ENCODE assay signal across 9 mouse cellular contexts in the genomic region with DNA sequence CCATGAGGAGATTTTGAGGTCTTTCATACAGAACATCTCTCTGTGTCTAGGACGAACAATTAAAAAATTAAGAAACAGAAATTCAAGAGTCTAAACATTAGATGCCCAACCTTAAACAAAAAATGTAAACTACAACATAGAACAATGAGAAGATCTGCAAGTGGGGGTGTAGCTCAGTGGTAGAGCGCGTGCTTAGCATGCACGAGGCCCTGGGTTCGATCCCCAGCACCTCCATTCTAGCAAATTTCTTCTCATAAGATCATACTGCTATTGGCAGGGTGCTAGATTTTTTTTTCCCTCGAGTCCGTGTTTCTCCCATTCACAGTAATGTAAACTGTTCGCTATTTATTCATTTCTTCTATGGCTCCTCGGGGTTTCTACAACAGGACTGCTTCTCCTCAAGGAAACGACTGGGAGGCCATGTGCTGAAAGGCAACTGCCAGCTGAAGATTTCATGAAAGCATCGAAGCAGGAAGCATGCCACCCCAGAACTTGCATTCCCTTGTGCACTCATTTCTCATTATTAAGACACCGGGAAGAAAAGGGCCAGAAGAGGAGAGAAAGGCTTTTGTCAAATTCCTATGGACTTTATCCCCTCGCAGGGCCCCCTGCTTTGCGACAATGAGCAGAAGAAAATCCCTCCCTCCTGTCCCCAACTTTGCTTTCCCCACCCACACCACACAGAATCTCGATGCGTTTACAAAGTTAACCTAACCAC. TPM values are rescaled to one million over a fixed set of nuclear protein-coding genes. Genes with fewer than 3 reads are reported as not detected.
A peak's percentile ranks its signal among the peaks of the same experiment; 100 is the strongest.
DNase-seq lines count a peak whose midpoint lies in the region; ATAC-seq and TF ChIP-seq lines count a peak whose summit lies in the region.
"Had no signal": no experiment of that assay in that cellular context is flagged by ENCODE, and none has a peak within 500 bp of the region (broad histone marks: within the 10 kb centered on the region; RNA-seq: fewer than 3 reads in every experiment).

No protein-coding gene starts in this region.

- DNase-seq in heart, postnatal 25 days (ENCODE audit: low spot score): no peak
- DNase-seq in MEL-GATA-1-ER (ENCODE audit: extremely low read depth, low read depth): peak; percentile 67
- no peak for DNase-seq in liver, postnatal 0 days
- DNase-seq in gastrocnemius, postnatal 14 days: no peak
- no peak for DNase-seq in urinary bladder, postnatal 36 days (ENCODE audit: low spot score in 2 of 2)
- DNase-seq in frontal cortex, postnatal 14 days (ENCODE audit: low spot score in 2 of 2): no peak

- H3K9me3 ChIP-seq in heart, embryonic 12.5 days (replicated peaks): 0 out of 2 replicates have a peak, but pooled peaks cover 4% of the 10 kb centered on the region
- no peaks in the 10 kb centered on the region for H3K9me3 ChIP-seq in heart, embryonic 14.5 days (ENCODE audit: control insufficient read depth, low read length)
- H3K9me3 ChIP-seq in liver, postnatal 0 days (ENCODE audit: low read length): no peaks in the 10 kb centered on the region

- WGBS in heart, embryonic 12.5 days: 5% methylated on average over 16 of the region's 16 CpGs
- 7% methylated on average over 16 of the region's 16 CpGs for WGBS in heart, embryonic 14.5 days
- WGBS in liver, postnatal 0 days (ENCODE audit: insufficient replicate concordance): 10% methylated on average over 16 of the region's 16 CpGs

- no peak for TF ChIP-seq EP300 in liver, postnatal 0 days (IDR thresholded peaks at IDR 0.05; ENCODE audit: low read depth)

- H3K27ac ChIP-seq in heart, embryonic 12.5 days (ENCODE audit: poor library complexity, severe bottlenecking): no peak overlapping the region
- H3K27ac ChIP-seq in heart, embryonic 14.5 days (replicated peaks in 1 of 2; ENCODE audit: control insufficient read depth in 1 of 2, insufficient read depth in 1 of 2, low read depth in 2 of 2, low read length in 2 of 2): no peak overlapping the region
- no peak overlapping the region for H3K27ac ChIP-seq in liver, postnatal 0 days (ENCODE audit: low read depth)

- intact Hi-C loops in heart, postnatal 25 days (cut with DNase I): no loop called here
- intact Hi-C loops in gastrocnemius, postnatal 14 days (cut with DNase I; ENCODE audit: low total_unique reads): no loop called here

- H3K36me3 ChIP-seq in heart, embryonic 12.5 days: no peaks in the 10 kb centered on the region
- no peaks in the 10 kb centered on the region for H3K36me3 ChIP-seq in heart, embryonic 14.5 days (ENCODE audit: control insufficient read depth, insufficient read depth, low read length)
- H3K36me3 ChIP-seq in liver, postnatal 0 days (replicated peaks; ENCODE audit: insufficient read depth, low read length): no peaks in the 10 kb centered on the region

- H3K9ac ChIP-seq in heart, embryonic 12.5 days: peak overlapping the region; percentile 56; the same call in 1 of the 2 replicates
- peak overlapping the region; percentile 45; the same call in 1 of the 2 replicates for H3K9ac ChIP-seq in heart, embryonic 14.5 days (ENCODE audit: low read length)
- no peak overlapping the region for H3K9ac ChIP-seq in liver, postnatal 0 days (replicated peaks)

- H3K27me3 ChIP-seq in heart, embryonic 12.5 days (replicated peaks): peaks cover 6% of the 10 kb centered on the region; the same call in 1 of the 2 replicates
- H3K27me3 ChIP-seq in heart, embryonic 14.5 days (ENCODE audit: control insufficient read depth, insufficient read depth, low read length): 0 out of 2 replicates have a peak, but pooled peaks cover 6% of the 10 kb centered on the region
- H3K27me3 ChIP-seq in liver, postnatal 0 days (ENCODE audit: insufficient read depth, low read length): no peaks in the 10 kb centered on the region; the same call in 1 of the 2 replicates

- TF ChIP-seq CTCF in liver, postnatal 0 days (IDR thresholded peaks at IDR 0.05; ENCODE audit: low read depth): no peak

- peak overlapping the region; percentile 48 for H3K4me3 ChIP-seq in heart, embryonic 12.5 days
- H3K4me3 ChIP-seq in heart, embryonic 14.5 days (ENCODE audit: control insufficient read depth in 1 of 2, insufficient read depth in 1 of 2, low read depth in 1 of 2, low read length in 2 of 2): peak overlapping the region; percentile 31 to 34
- peak overlapping the region; percentile 24 for H3K4me3 ChIP-seq in liver, postnatal 0 days (ENCODE audit: low read depth, low read length)

- peaks cover 12% of the 10 kb centered on the region; the same call in 1 of the 2 replicates for H3K4me1 ChIP-seq in heart, embryonic 12.5 days (replicated peaks)
- peaks cover 5% of the 10 kb centered on the region in 2 experiments for H3K4me1 ChIP-seq in heart, embryonic 14.5 days (ENCODE audit: control insufficient read depth in 2 of 2, insufficient read depth in 2 of 2, low read length in 2 of 2)
- no peaks in the 10 kb centered on the region for H3K4me1 ChIP-seq in liver, postnatal 0 days (ENCODE audit: insufficient read depth)

- H3K4me2 ChIP-seq in heart, embryonic 12.5 days: peak overlapping the region; percentile 77
- peak overlapping the region; percentile 60 for H3K4me2 ChIP-seq in heart, embryonic 14.5 days (ENCODE audit: low read length)
- peak overlapping the region; percentile 61 for H3K4me2 ChIP-seq in liver, postnatal 0 days (ENCODE audit: low read depth, low read length)

- no peak for ATAC-seq in heart, embryonic 12.5 days (ENCODE audit: insufficient number of reproducible peaks, low FRiP score)
- ATAC-seq in heart, embryonic 14.5 days (ENCODE audit: insufficient number of reproducible peaks, insufficient read depth, low FRiP score, low read depth): no peak
- ATAC-seq in liver, postnatal 0 days: no peak

RNA-seq across cellular contexts. Expression of a gene that starts 50.0 kb away (rescaled TPM):
- polyA plus RNA-seq in heart, embryonic 12.5 days (2016; fragmentation: Nextera tagmentation; extraction: Ambion mirVana): not detected in 2 replicates
- total RNA-seq in heart, postnatal 25 days (2021): not detected
- not detected in 2 replicates for polyA plus RNA-seq in heart, embryonic 14.5 days (2014; fragmentation: Nextera tagmentation; extraction: Ambion mirVana)
- polyA plus RNA-seq in liver, postnatal 0 days (2015; fragmentation: Nextera tagmentation; extraction: Ambion mirVana): not detected in 2 replicates
- total RNA-seq in gastrocnemius, postnatal 14 days (2021): not detected
- total RNA-seq: liver, adult 2 months had no signal
- polyA plus RNA-seq: liver, adult 2 months had no signal
